Mouse (Mus musculus) kidney, adult 2 months (tissue): Measurements from ENCODE around the gene Snx18.

Experiments
- CTCF ChIP-seq: fragments of 200-500 bp; conservative IDR thresholded peaks from 2 replicates; pipeline ENCODE4 v1.5.1; 2011; ENCODE audit warnings: low read depth, mild to moderate bottlenecking, control low read depth, low read length, moderate library complexity, mixed read lengths; ENCODE audit not compliant: insufficient read depth, insufficient read length
- POLR2A ChIP-seq: fragments of 200-500 bp; IDR thresholded peaks from one replicate; pipeline ENCODE4 v1.6.1; 2011; ENCODE audit warnings: low read depth, low read length, control low read depth

GRCm38 (mm10) chr13:113590216-113590615, 28.1 kb downstream of the Snx18 start:
- no peak for TF ChIP-seq CTCF
- TF ChIP-seq POLR2A = no peak
